Mouse (Mus musculus) 3T3-L1 (cell line): Measurements from ENCODE around the gene Sult1b1.
"Not testable (repeated sequence)": the region's sequence is repeated elsewhere in the genome, so short reads cannot be mapped to it uniquely, and the experiment has no call there.

Source experiments
- DNase-seq: peaks from one replicate; pipeline ENCODE4 v3.0.0-alpha.2; 2015; ENCODE audit warnings: low read depth, low spot score

The Sult1b1 gene

DNA sequence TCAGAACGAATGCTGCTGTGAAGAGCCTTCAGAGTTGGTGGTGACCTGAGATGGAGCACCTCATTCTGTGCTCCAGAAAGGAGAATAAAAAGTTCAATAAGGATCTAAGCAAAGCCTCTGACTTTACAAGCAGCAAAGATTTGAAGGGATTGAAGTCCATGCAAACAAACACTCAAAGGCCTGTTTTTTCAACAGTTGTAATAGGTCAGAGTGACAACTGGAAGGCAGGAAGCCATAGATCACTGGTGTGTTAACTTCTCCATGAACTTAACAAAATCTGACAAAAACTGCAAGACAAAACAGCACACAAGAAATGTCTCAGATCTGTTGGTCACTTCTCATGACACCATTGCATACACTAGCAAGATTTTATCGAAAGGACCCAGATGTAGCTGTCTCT is at the start of gene Sult1b1:
Sult1b1 (minus strand) TSS at position 85 of the 400 bp plus-strand sequence.
- no peak for DNase-seq

DNA sequence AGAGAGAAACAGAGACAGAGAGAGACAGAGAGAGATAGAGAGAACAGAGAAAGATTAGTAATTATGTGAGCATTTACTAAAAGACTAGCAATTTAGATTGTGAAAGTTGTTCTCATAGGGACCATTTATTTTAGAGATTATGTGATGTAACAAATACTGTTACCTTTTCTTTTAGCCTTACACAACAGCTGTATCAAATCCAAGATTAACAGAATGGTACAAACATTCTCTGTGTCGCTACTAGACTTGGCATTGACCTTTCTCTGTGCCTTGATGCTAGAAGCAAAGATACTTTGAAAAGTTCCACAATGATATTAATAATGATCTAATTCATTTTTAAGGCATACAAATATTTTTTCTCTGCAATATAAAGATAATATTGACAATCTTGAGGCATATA is 42.4 kb upstream of the Sult1b1 start:
- no peak for DNase-seq

DNA sequence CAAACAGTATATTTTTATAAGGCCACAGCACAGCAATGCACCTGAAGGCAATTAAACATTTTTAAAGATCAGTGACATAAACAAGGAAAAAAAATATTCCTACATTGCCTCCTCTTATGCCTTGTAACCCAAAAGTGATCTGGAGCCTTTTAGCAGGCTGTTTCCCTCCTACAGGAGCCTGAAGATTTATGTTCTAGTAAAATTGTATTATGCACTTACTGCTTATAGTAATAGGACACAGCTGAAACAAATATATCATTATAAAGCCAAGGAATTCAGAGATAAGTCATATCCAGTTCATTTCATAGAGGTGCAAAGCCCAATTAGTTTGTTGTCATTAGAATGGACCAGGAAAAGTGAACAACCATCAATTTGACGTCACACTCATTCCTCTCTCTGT is 36.2 kb upstream of the Sult1b1 start:
- DNase-seq, result no peak

DNA sequence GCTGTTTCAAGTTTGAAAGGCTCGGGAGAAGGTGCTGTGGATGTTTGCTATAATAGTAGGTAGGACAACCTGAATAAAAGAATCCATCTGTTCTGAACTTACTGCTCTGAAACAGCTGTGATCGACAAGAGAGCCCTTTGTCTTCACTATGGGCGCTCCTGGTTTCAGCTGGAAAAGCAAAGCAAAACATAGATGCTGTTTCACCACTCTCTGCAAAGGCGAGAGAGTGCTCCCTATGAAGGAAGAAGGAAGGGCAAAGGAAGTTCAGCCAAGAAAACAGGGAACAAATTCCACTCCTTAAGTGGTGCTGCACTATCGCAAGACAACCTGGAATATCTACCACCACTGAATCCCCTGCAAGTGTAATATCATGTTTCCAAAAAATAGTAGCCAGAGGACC is 35.5 kb upstream of the Sult1b1 start:
- no peak for DNase-seq

DNA sequence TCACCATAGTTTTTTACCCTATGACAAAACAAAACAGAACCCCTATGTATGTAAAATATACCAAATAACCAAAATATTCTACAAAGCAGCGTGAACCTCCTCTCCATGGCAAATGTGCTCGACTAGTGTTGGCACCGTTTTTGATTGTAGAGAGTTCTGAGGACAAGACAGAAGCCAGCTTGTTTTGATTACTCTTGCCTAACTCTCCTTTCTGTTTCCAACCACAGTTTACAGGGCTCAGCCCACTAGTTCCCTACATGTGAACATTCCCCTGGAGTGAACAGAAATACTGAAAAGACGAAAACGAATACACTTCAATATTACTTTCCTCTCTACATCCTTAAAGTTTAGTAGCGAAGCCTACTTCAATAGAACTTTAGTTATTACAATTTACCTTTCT is 34.8 kb upstream of the Sult1b1 start:
- DNase-seq, result no peak

DNA sequence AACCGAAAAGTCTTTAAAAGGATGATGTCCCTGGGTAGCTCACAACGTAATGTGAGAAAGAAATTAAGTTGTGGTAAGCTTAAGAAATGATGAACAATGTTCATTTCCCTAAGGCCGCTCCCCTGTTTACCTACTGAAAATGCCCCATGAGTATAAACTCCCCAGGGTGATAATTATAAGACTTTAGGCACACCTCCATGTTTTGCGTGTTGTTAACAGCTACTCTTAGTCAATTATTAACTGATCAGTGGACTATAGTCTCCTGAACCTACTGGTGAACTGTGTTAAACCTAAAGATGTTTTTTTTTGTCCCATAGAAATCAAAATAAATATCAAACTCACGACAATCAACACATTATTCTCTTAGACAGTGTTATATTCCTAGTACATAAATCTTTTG is 30.9 kb upstream of the Sult1b1 start, which contains the start of gene Sult1d1:
Sult1d1 (minus strand) TSS at position 183 of the 400 bp plus-strand sequence.
- DNase-seq, result no peak

DNA sequence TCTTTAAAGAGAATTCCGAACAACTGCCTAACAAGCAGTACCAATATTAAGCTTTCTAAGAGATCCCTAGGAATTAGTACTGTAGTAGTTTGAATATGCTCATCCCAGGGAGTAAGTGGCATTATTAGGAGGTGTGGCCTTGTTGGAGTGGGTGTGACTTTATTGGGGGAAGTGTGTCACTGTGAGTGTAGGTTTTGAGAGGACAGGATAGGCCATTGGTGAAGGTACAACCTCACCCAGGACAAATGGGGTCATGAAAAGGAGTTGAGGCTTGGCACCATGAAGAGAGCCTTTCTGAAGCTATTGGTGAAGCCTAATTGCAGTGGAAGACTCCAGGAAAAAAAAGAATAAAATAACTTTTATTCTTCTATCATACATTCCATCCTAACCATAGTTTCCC is 29.3 kb upstream of the Sult1b1 start:
- DNase-seq, result no peak

DNA sequence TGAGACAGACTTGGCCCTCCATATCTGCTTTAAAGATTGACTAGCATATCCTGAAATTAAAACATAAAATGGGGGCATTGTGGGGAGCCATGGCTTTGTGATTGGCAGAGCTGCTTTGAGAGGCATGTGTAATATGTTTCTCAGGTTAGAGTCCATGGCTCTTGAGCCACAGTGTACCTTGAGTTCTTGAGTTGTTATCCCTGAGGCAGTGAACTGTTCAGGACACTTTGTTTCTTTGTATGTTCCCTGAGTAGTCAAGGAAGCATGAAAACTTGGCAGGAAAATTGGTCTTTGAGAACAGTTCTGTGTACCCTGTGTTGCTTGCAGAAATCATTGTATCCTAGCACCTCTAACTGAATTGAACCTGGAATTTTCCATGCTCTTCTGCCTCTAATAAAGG is 25.0 kb upstream of the Sult1b1 start:
- DNase-seq, result no peak

DNA sequence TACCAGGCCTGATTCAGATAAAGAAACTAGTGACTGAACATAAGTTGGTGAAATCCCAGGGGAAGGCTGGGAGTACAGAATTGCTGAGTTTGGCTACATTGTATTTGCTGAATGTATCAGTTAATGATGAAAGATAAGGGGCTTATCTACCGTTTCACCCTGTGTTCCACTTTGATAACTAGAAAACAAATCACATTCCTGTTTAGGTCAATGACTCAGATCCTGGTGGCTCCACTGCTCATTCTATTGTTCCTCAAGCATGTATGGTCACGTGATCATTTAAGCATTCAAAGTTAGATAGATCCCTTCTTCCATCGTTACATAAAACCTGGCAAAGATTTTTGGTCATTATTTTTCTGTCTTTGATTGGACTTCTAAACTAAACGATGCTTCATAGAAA is 24.5 kb upstream of the Sult1b1 start:
- DNase-seq, result no peak

DNA sequence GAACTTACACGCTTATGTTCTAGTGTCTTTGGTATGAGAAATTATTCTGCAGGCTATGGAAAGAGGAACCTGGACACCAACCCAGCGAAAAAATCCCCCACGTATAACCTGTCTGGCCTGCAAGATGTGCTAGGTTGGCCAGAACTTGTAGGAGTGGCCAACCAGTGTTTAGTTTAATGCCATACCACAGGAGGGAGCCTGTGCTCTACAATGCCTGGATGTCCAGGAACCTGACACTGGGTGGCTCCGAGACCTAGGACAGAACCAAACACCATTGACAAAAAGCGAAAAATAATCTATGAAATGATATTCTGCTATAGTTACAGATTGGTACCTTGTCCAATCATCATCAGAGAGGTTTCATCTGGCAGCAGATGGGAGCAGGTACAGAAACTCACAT is 22.1 kb upstream of the Sult1b1 start:
- DNase-seq, result no peak

DNA sequence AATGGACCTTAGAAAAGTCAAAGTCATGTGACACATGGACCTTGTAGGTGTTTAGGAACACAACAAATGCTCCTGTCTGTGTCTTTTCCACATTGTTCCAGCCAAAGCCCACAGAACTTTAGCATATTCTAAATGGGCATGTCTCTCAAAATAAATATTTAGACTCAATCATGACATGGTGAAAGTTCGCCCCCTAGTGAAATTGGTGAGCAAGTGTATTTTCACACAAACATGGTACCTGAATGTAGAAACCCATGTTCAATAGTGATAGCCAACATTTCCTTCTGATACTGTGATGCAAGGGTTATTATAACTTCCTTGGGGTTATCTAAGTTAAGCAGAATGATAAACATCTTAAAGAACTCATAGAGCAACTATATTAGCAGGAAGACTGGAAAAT is 12.9 kb upstream of the Sult1b1 start:
- peak; percentile 9 for DNase-seq

DNA sequence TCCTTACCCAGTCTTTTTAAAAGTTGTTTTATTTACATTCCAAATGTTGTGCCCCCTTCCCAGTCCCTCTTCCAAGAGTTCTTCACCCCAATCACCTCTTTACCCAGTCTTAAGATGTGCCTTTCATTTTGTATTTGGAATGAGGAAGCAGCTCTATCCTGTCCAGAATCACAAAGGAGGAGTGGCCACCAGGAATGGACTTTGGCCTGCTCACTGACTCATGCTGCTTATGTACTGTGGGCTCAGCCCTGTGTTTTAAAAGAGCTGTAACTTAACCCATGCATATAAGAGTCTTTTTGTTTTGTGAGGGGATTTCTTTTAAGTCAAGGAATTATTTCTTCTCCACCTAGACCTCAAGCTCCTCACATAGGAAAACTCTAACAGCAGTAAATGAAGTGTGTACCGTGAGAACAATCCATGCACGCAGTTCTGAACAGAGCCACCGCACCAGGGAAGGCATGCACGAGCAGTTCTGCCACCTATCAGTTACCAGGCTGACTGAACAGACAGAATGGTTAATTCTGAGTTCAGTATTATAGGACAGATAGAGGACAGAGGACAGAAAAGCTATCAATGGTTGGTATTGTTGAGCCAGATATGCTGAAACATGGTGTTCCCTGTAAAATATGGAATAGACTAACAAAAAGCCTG is 1.9 kb downstream of the Sult1b1 start:
- no peak for DNase-seq

DNA sequence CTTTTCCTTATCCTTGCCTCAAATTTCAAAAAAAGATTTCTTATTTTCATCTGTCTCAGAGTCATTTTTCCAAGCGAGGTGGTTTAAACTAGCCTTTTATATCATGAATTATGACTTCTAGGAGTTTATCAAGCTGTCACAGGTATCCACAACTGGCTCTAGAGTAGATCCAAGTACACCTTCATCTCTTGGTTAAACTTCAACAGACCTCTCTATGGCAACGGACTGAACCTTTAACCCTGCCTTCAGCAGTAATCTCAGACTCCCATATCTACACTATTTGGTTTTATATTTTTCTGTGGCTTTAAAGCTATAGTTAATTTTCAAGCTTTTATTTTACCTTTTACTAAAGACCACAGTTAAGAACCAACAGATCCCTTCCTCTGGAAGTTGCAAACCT is 5.7 kb downstream of the Sult1b1 start:
- DNase-seq, result no peak

DNA sequence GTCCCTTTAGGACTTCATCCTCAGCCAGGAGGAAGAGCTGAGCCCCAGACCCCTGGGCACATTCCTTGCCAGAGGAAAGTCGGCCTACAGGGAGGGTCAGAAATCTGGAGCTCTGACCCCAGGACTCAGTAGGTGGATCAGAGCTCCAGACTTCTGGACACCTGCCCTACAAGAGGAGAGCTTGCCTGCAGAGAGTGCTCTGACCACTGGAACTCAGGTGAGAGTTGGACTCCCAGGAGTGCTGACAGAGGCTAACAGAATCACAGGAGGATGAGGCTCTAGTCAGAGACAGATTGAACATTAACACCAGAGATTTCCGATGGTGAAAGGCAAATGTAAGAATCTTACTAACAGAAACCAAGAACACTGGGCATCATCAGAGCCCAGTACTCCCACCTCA is 14.4 kb downstream of the Sult1b1 start:
- not testable (repeated sequence) for DNase-seq

DNA sequence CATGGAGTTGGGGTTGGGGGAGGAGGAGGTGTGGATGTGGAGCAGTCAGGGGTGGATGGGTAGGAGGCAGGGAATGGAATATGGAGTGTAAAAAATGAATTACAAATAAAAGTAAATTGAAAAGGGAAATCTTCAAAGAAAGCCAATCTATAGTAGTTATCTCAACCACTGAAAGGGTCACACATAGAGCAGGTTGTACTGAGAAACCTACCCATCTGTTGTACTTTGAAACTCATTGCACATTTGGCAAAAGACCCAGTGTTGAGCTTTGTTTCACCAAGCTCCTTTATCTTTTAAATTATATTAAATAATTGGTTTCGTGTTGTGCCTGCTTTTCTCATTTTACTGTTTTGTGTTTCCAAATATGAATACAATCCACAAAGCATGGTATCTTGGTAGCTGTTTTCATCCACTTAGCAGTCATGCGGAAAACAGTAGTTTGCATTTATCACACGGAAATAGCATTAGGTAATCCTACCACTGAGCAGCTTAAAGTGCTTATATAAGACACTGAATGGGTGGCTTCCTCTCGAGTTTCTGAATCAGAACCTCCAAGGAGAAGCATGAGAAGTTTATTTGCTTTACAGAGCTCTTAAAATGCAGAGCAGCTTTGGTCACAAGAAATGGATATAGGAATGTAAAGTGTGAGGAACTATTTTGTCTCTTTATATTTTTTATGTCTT is 32.1 kb downstream of the Sult1b1 start:
- no peak for DNase-seq

DNA sequence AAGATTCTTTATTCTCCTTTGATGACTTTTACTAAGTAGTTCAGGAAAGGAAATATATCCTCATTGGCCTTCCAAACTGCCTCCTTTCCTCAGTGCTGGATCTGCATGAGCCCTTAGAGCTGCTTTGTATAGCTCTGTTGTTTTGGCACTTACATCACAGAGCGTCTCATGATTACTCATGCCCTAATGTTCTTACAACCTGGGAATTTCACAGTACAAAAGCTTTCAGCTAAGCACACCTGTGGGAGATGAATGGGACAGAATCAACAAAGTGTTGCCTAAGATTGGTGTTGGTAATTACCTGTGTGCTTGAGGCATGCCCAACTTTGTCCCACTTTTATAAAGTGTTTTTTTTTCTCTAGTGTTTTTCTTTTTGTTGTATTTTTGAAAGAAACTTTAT is 35.3 kb downstream of the Sult1b1 start:
- DNase-seq, result no peak

DNA sequence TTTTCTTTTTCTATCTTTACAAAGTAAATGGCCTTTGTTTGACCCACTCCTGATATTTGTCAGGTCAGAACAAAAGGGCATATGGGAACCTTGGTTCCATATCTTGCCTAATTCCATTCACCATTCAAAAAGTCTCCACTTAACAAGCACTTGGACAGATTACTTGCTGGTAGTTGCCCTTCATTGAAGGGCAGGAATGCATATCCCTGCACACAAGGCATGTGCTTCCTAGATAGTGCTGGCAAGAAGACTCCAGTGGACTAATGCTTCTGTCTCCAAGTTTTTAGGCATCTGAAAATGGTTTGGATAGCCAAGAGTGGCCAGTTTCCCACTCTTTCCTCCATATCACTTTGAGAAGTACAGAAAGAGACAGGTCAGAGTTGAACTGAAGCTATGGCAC is 38.7 kb downstream of the Sult1b1 start:
- DNase-seq, result no peak

DNA sequence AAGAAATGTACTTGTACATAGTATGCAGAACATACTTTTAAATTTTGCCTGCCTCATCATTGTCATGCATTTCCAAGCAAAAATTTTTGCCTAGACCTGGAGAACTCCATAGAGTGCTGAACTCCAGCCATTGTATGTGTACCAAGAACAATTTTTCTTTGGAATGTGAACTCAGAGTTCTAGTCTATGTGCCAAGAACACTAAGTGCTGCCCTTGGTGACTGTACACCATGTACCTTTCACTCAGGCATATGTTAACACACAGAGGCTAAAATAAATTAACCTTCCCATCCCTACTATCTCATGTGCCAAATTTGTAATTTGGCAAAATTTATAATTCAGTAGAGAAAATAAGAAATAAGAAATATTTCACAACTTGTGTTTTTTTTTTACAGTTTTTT is 39.1 kb downstream of the Sult1b1 start:
- no peak for DNase-seq

DNA sequence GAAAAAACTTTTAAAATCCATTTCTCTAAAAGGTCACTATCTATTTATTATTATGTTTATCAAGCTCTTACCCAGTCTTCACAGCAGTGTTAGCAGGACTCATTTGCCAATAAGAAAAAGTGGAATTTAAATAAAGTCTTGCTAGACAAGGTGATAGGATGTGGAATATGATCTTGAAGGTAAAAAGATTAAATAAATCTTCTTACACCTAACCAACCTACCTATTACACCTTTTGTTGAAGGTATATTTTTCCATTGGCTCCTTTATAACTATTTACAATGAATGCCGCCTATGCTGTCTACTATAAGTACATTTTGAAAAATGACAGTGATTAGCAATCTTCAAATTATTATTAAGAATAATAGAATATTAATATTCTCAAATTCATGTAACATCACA is 47.2 kb downstream of the Sult1b1 start, which contains the start of gene Ugt2a1:
Ugt2a1 (minus strand) TSS at position 101 of the 400 bp plus-strand sequence.
- no peak for DNase-seq

DNA sequence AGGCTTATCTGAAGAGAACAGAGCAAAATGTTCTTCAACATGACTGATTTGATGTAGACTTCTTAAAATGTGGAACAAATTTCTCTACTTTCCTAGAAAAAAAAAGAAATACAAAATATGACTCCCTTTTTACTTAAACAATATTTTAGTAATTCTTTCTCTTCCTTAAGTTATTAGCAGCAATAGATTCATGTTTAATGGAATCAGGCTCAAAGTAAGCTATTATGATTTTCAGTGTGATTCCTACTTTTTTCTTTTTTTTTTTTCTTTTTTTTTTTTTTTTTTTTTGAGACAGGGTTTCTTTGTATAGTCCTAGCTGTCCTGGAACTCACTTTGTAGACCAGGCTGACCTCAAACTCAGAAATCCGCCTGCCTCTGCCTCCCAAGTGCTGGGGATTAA is 51.3 kb downstream of the Sult1b1 start, which contains the start of gene Gm43638:
Gm43638 (minus strand) TSS at position 101 of the 400 bp plus-strand sequence.
- DNase-seq, result not testable (repeated sequence)

DNA sequence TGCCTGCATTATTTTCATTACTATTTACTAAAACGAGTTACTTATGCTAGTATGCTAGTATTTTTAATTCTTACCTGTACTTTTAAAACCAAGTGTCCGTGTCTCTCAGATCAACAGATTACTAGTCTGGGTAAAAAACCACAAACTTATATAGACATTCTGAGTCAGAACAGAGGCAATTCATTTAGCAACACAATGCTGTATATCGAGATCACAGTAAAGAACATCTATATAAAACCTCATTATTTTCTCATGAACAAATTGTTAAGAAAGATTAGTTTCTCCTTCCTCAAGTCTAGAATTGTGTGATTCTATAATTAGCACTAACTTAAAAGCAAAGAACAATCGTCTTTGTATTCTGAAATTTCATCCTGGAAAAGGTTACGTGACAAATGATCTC is 55.8 kb downstream of the Sult1b1 start, which contains the start of gene Ugt2a2:
Ugt2a2 (minus strand) TSS at position 101 of the 400 bp plus-strand sequence.
- DNase-seq, result no peak
